Mouse (Mus musculus) midbrain, embryonic 14.5 days (tissue): Measurements from ENCODE around the gene Nipbl. TPM values are rescaled to one million over a fixed set of nuclear protein-coding genes. Genes with fewer than 3 reads are reported as not detected.

Experiments used
- ATAC-seq: fragments of 200-750 bp; cut with Nextera tagmentation; 2 replicates; pipeline ENCODE4 v1.8.0; 2017; ENCODE audit warnings: moderate number of reproducible peaks, moderate library complexity; ENCODE audit not compliant: low FRiP score, low TSS enrichment
- DNase-seq: peaks from one replicate; pipeline ENCODE4 v3.0.0-alpha.2; 2015
- H3K27ac ChIP-seq: fragments of 300-500 bp; sonication (generic); replicated peaks from 2 replicates; pipeline ENCODE4 v1.5.1; 2014; ENCODE audit warnings: mild to moderate bottlenecking, low read depth, low read length, moderate library complexity
- H3K27me3 ChIP-seq: fragments of 300-500 bp; sonication (generic); 2 replicates; pipeline ENCODE4 v1.6.1; 2014; ENCODE audit warnings: low read length, control low read depth, mixed read lengths; ENCODE audit not compliant: control insufficient read depth, insufficient read depth
- H3K36me3 ChIP-seq: fragments of 300-500 bp; sonication (generic); 2 replicates; pipeline ENCODE4 v1.6.1; 2014; ENCODE audit warnings: low read length, control low read depth; ENCODE audit not compliant: control insufficient read depth, insufficient read depth
- H3K4me1 ChIP-seq: fragments of 300-500 bp; sonication (generic); 2 replicates; pipeline ENCODE4 v1.6.1; 2014; ENCODE audit warnings: mild to moderate bottlenecking, antibody characterized with exemption, low read length, control low read depth; ENCODE audit not compliant: control insufficient read depth, insufficient read depth
- H3K4me2 ChIP-seq: fragments of 300-500 bp; sonication (generic); 2 replicates; pipeline ENCODE4 v1.6.1; 2014; ENCODE audit warnings: mild to moderate bottlenecking, low read length, moderate library complexity
- H3K4me3 ChIP-seq: fragments of 300-500 bp; sonication (generic); replicated peaks from 2 replicates; pipeline ENCODE4 v1.5.1; 2014; ENCODE audit warnings: low read depth, low read length
- H3K9ac ChIP-seq: fragments of 300-500 bp; sonication (generic); replicated peaks from 2 replicates; pipeline ENCODE4 v1.6.1; 2014; ENCODE audit warnings: mild to moderate bottlenecking, low read length, moderate library complexity
- H3K9me3 ChIP-seq: fragments of 300-500 bp; sonication (generic); 2 replicates; pipeline ENCODE4 v1.6.1; 2016; ENCODE audit warnings: low read length, control low read depth, mixed read lengths; ENCODE audit not compliant: control insufficient read depth
- WGBS: fragments of 180-500 bp; shearing (Covaris S2); extraction: QIAGEN DNeasy Blood & Tissue Kit; methylation state at CpG from one replicate; pipeline ENCODE4 v1.1.7; 2014; 5-methylcytosine and 5-hydroxymethylcytosine counted together
- polyA plus RNA-seq: library from polyadenylated mRNA; unstranded; fragments of >200 nt; fragmentation: Nextera tagmentation; extraction: Ambion mirVana; gene quantifications from 2 replicates; pipeline ENCODE4 v1.2.1, GENCODE M21; 2014

The Nipbl gene
- polyA plus RNA-seq, 1 experiment from 2014 or later = 23.3 TPM

GRCm38 (mm10) chr15:8433239-8433947, 10.9 kb downstream of the Nipbl start:
- H3K27ac ChIP-seq = no peak overlapping the region
- no peak for ATAC-seq
- H3K9ac ChIP-seq = no peak overlapping the region
- H3K9me3 ChIP-seq = no peaks in the 10 kb centered on the region
- no peak for DNase-seq
- H3K27me3 ChIP-seq = no peaks in the 10 kb centered on the region
- WGBS = 96% methylated on average over 2 of the region's 2 CpGs
- H3K4me3 ChIP-seq = no peak overlapping the region
- no peaks in the 10 kb centered on the region for H3K4me1 ChIP-seq
- no peaks in the 10 kb centered on the region for H3K36me3 ChIP-seq
- no peak overlapping the region for H3K4me2 ChIP-seq

- no peak overlapping the region for H3K4me2 ChIP-seq
- no peak overlapping the region for H3K4me3 ChIP-seq
- H3K9me3 ChIP-seq = no peaks in the 10 kb centered on the region
- no peaks in the 10 kb centered on the region for H3K27me3 ChIP-seq
- no peaks in the 10 kb centered on the region for H3K36me3 ChIP-seq
- H3K4me1 ChIP-seq = no peaks in the 10 kb centered on the region
- H3K27ac ChIP-seq = no peak overlapping the region
- 96% methylated on average over 2 of the region's 2 CpGs for WGBS
- ATAC-seq = no peak
- H3K9ac ChIP-seq = no peak overlapping the region
- DNase-seq = no peak
These were observed 11.7 kb downstream of the Nipbl start for GRCm38 (mm10) chr15:8432534-8432933.

GRCm38 (mm10) chr15:8429502-8429901, 14.8 kb downstream of the Nipbl start:
- Histone ChIP-seq H3K27ac (no peak overlapping the region), H3K4me3 (no peak overlapping the region), H3K27me3 (no peaks in the 10 kb centered on the region), H3K36me3 (no peaks in the 10 kb centered on the region), H3K9me3 (no peaks in the 10 kb centered on the region), H3K4me1 (no peaks in the 10 kb centered on the region), H3K4me2 (no peak overlapping the region), H3K9ac (no peak overlapping the region)
- WGBS = 88% methylated on average over 5 of the region's 5 CpGs
- no peak for DNase-seq
- no peak for ATAC-seq

DNA sequence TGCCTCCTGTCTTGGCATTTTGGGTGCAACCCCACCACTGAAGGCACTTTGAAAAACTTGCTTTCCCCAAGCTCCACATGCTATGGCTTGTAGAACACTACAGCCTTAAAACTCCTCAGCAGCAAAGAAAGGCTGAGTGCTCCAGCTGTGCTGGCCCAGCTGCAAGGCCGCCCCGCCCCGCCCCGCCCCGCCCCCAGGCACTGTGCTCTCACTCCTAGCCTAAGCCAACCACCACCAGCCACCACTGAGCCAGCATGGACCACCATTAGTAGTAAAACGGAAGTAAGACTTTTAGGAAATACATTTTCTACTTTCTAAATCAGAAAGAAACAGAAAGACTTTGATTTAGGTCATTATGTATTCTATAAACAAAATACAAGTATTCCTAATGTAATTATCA, 23.4 kb downstream of the Nipbl start:
- WGBS = 20% methylated on average over 6 of the region's 6 CpGs

DNA sequence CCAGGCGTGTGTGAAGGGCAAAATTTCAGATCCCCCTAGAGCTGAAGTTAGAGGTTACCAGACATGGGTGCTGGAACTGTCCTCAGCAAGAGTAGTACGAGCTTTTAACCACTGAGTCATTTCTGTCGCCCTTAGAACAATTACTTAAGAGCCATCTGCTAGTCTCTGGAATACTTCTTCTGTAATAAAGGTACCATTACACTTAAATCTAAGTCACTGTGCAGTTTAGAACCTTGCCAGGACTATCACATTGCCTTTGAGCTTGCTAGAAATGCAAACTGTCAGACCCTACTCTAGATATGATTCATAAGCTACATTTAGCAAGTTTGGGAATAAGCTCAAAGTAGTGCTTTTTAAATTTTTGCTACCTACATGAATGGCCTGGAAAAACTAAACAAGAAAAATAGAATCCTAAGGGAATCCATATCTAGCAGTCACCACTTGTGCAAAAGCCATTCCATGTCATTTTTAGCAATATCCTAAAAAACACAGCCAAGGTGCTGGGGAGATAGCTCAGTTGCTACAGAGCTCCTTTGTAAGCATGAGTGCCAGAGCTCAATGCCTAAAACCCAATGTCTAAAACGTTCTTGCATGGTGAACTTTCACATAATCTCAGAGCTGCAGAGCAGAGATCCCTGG, 27.6 kb downstream of the Nipbl start:
- H3K4me1 ChIP-seq = no peaks in the 10 kb centered on the region
- ATAC-seq = no peak
- no peaks in the 10 kb centered on the region for H3K9me3 ChIP-seq
- no peaks in the 10 kb centered on the region for H3K27me3 ChIP-seq
- no peak overlapping the region for H3K4me3 ChIP-seq
- H3K9ac ChIP-seq = no peak overlapping the region
- no peak overlapping the region for H3K4me2 ChIP-seq
- no peak overlapping the region for H3K27ac ChIP-seq
- H3K36me3 ChIP-seq = no peaks in the 10 kb centered on the region
- 85% methylated on average over 4 of the region's 4 CpGs for WGBS
- DNase-seq = no peak

More for the DNA sequence above, 23.4 kb downstream of the Nipbl start:
- Histone ChIP-seq H3K4me2 (no peak overlapping the region), H3K36me3 (no peaks in the 10 kb centered on the region), H3K9ac (no peak overlapping the region), H3K4me1 (no peaks in the 10 kb centered on the region), H3K4me3 (no peak overlapping the region), H3K9me3 (no peaks in the 10 kb centered on the region), H3K27me3 (no peaks in the 10 kb centered on the region), H3K27ac (no peak overlapping the region)
- ATAC-seq (no peak), DNase-seq (no peak)

DNA sequence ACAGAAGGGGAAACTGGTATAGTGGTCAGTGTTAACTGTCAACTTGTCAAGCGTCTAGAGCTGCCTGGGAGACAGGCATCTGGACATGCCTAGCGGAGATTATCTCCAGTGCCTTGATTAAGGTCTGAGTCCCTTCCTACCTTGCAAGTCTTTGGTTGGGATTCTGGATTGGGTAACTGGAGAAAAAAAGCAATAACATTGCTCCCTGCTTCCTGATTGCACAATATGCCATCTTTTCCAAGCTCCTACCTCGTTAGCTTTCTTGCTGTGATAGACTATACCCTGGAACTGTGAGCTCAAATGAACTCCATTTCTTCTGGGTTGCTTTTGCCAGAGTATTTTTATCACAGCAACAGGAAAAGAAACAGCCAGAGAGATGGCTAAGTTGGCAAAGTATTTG, 30.9 kb downstream of the Nipbl start:
- Histone ChIP-seq H3K9me3 (no peaks in the 10 kb centered on the region), H3K27ac (no peak overlapping the region), H3K36me3 (no peaks in the 10 kb centered on the region), H3K4me3 (no peak overlapping the region), H3K4me2 (no peak overlapping the region), H3K9ac (no peak overlapping the region), H3K27me3 (no peaks in the 10 kb centered on the region), H3K4me1 (no peaks in the 10 kb centered on the region)
- no peak for DNase-seq
- WGBS = 91% methylated on average over 3 of the region's 3 CpGs
- no peak for ATAC-seq

DNA sequence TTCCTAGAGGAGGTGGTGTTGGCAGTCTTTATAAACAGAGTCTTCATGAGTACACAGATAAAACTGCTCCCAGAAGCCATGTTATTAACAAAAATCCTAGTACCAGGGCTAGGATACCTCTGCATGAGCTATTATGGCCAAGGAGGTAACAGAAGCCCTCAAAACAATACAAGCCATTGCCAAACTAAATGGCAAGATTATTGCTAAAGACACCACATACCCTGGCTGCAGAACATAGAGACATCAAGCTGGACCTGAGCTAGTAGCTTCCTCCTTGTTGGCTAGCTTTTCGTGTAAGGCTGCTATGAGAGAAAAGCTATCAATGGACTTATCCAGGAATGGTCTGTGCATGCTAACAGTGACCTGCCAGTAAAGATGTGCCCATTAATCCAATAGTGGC, 32.4 kb downstream of the Nipbl start:
- Histone ChIP-seq H3K4me2 (no peak overlapping the region), H3K4me3 (no peak overlapping the region), H3K9me3 (no peaks in the 10 kb centered on the region), H3K27me3 (no peaks in the 10 kb centered on the region), H3K36me3 (no peaks in the 10 kb centered on the region), H3K4me1 (no peaks in the 10 kb centered on the region), H3K9ac (no peak overlapping the region), H3K27ac (no peak overlapping the region)
- DNase-seq = no peak
- WGBS = 84% methylated on average over 1 of the region's 1 CpGs
- ATAC-seq = no peak

- no peaks in the 10 kb centered on the region for H3K4me1 ChIP-seq
- DNase-seq (no peak), ATAC-seq (no peak)
- no peak overlapping the region for H3K9ac ChIP-seq
- no peaks in the 10 kb centered on the region for H3K27me3 ChIP-seq
- H3K27ac ChIP-seq = no peak overlapping the region
- no peaks in the 10 kb centered on the region for H3K36me3 ChIP-seq
- H3K4me3 ChIP-seq = no peak overlapping the region
- 95% methylated on average over 1 of the region's 1 CpGs for WGBS
- H3K9me3 ChIP-seq = no peaks in the 10 kb centered on the region
- no peak overlapping the region for H3K4me2 ChIP-seq
These were observed 33.0 kb downstream of the Nipbl start for GRCm38 (mm10) chr15:8411168-8411837.

DNA sequence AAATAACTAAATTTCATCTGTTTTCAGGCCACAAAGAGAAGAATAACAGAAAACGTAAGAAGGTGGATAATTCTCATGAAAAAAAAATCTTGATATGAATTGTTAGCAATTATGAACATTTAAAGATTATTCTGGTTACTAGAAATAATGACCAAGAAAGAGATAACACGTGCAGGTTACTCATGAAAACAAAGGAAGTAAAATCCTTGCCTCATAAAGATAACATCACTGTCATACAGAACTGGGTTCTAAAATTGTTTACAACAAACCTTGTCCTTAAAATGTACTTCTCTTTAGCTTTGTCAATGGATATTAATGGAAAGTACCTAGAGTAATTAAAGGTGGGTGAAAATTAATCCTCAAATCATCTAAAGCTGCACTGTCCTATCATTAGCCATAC, 37.2 kb downstream of the Nipbl start:
- Histone ChIP-seq H3K27me3 (no peaks in the 10 kb centered on the region), H3K4me1 (no peaks in the 10 kb centered on the region), H3K9me3 (no peaks in the 10 kb centered on the region), H3K4me2 (no peak overlapping the region), H3K36me3 (no peaks in the 10 kb centered on the region), H3K27ac (no peak overlapping the region), H3K4me3 (no peak overlapping the region), H3K9ac (no peak overlapping the region)
- no peak for ATAC-seq
- no peak for DNase-seq
- WGBS = 92% methylated on average over 2 of the region's 2 CpGs
